ENCODE assay signal across 8 mouse cellular contexts in genomic region chr3:108146671-108147070, GRCm38 (mm10). TPM values are rescaled to one million over a fixed set of nuclear protein-coding genes. Genes with fewer than 3 reads are reported as not detected.
DNase-seq lines count a peak whose midpoint lies in the region; ATAC-seq and TF ChIP-seq lines count a peak whose summit lies in the region.

No protein-coding gene starts in this region.

- H3K4me2 ChIP-seq in embryonic facial prominence, embryonic 12.5 days (replicated peaks) = peak overlapping the region; percentile 58
- H3K4me2 ChIP-seq in intestine, embryonic 15.5 days (replicated peaks) = peak overlapping the region; percentile 76
- peak overlapping the region; percentile 87 for H3K4me2 ChIP-seq in neural tube, embryonic 12.5 days (replicated peaks)

- H3K9ac ChIP-seq in embryonic facial prominence, embryonic 12.5 days = peak overlapping the region; percentile 87; the same call in 1 of the 2 replicates
- H3K9ac ChIP-seq in intestine, embryonic 15.5 days = peak overlapping the region; percentile 95
- peak overlapping the region; percentile 87 for H3K9ac ChIP-seq in neural tube, embryonic 12.5 days

- no peaks in the 10 kb centered on the region for H3K36me3 ChIP-seq in embryonic facial prominence, embryonic 12.5 days
- no peaks in the 10 kb centered on the region for H3K36me3 ChIP-seq in intestine, embryonic 15.5 days
- no peaks in the 10 kb centered on the region for H3K36me3 ChIP-seq in neural tube, embryonic 12.5 days

- H3K4me3 ChIP-seq in lung, adult 2 months (replicated peaks; ENCODE audit: extremely low read depth, low read depth, low read length) = peak overlapping the region; percentile 90
- H3K4me3 ChIP-seq in embryonic facial prominence, embryonic 12.5 days = peak overlapping the region; percentile 86
- peak overlapping the region; percentile 98 for H3K4me3 ChIP-seq in intestine, embryonic 15.5 days (replicated peaks)
- peak overlapping the region; percentile 95 for H3K4me3 ChIP-seq in neural tube, embryonic 12.5 days

- H3K27me3 ChIP-seq in embryonic facial prominence, embryonic 12.5 days = no peaks in the 10 kb centered on the region
- H3K27me3 ChIP-seq in intestine, embryonic 15.5 days (replicated peaks) = no peaks in the 10 kb centered on the region
- H3K27me3 ChIP-seq in neural tube, embryonic 12.5 days (replicated peaks) = no peaks in the 10 kb centered on the region

- TF ChIP-seq CTCF in lung, adult 2 months (IDR thresholded peaks at IDR 0.05; ENCODE audit: insufficient read depth, low read length) = no peak

- no peak overlapping the region for H3K27ac ChIP-seq in embryonic facial prominence, embryonic 12.5 days
- peak overlapping the region; percentile 93; the same call in 1 of the 2 replicates for H3K27ac ChIP-seq in intestine, embryonic 15.5 days
- no peak overlapping the region for H3K27ac ChIP-seq in neural tube, embryonic 12.5 days

- no peaks in the 10 kb centered on the region for H3K4me1 ChIP-seq in lung, adult 2 months (ENCODE audit: control insufficient read depth, insufficient read depth, low read length)
- H3K4me1 ChIP-seq in embryonic facial prominence, embryonic 12.5 days = peaks cover 8% of the 10 kb centered on the region
- H3K4me1 ChIP-seq in intestine, embryonic 15.5 days (replicated peaks) = peaks cover 4% of the 10 kb centered on the region; the same call in 1 of the 2 replicates
- peaks cover 5% of the 10 kb centered on the region for H3K4me1 ChIP-seq in neural tube, embryonic 12.5 days

- no peaks in the 10 kb centered on the region for H3K9me3 ChIP-seq in embryonic facial prominence, embryonic 12.5 days
- H3K9me3 ChIP-seq in intestine, embryonic 15.5 days = no peaks in the 10 kb centered on the region
- H3K9me3 ChIP-seq in neural tube, embryonic 12.5 days = no peaks in the 10 kb centered on the region

- ATAC-seq in embryonic facial prominence, embryonic 12.5 days (ENCODE audit: insufficient number of reproducible peaks, insufficient read depth, low FRiP score, low TSS enrichment) = no peak
- ATAC-seq in intestine, embryonic 15.5 days = no peak
- ATAC-seq in neural tube, embryonic 12.5 days (ENCODE audit: low FRiP score, low read depth) = no peak

- DNase-seq in lung, adult 2 months = no peak
- no peak for DNase-seq in lung, postnatal 10 days
- DNase-seq in cerebellum, postnatal 25 days = no peak
- no peak for DNase-seq in gastrocnemius, postnatal 36 days
- no peak for DNase-seq in layer of hippocampus, adult 8-10 months (ENCODE audit: low spot score in 2 of 2)

- no peak for TF ChIP-seq POLR2A in lung, adult 2 months (IDR thresholded peaks at IDR 0.05; ENCODE audit: borderline replicate concordance, extremely low read depth, low read depth, low read length)

- intact Hi-C loops in gastrocnemius, postnatal 36 days (cut with DNase I) = loop anchor here (10.0 kb wide), 1 partner anchor 212 kb away; the partner anchor contains the start of gene Gstm7

- WGBS in lung, adult 2 months = 41% methylated on average over 5 of the region's 5 CpGs
- 61% methylated on average over 5 of the region's 5 CpGs for WGBS in embryonic facial prominence, embryonic 12.5 days
- WGBS in intestine, embryonic 15.5 days = 51% methylated on average over 5 of the region's 5 CpGs
- 63% methylated on average over 5 of the region's 5 CpGs for WGBS in neural tube, embryonic 12.5 days

RNA-seq across cellular contexts. Expression of gene Gnai3, which starts 0.7 kb away (rescaled TPM):
- polyA plus RNA-seq in lung, adult 2 months (2012; rRNA removed) = 15.9 and 29.5 TPM in 2 replicates
- 196 and 207 TPM in 2 replicates for polyA plus RNA-seq in embryonic facial prominence, embryonic 12.5 days (2016; fragmentation: Nextera tagmentation; extraction: Ambion mirVana)
- polyA plus RNA-seq in intestine, embryonic 15.5 days (2015; fragmentation: Nextera tagmentation; extraction: Ambion mirVana) = 165 and 183 TPM in 2 replicates
- 174 and 189 TPM in 2 replicates for polyA plus RNA-seq in neural tube, embryonic 12.5 days (2016; fragmentation: Nextera tagmentation; extraction: Ambion mirVana)
- 10 to 100 TPM in 1 of 2 experiments, 1 to 10 TPM in 1; 9.7 to 11.3 TPM for total RNA-seq in gastrocnemius, postnatal 36 days (2021)
- total RNA-seq in layer of hippocampus, adult 8-10 months (2022) = 10 to 100 TPM; 27.5 to 31.1 (median 30.1) TPM

RNA-seq across cellular contexts. Expression of gene Gpr61, which starts 8.0 kb away (rescaled TPM):
- polyA plus RNA-seq in lung, adult 2 months (2012; rRNA removed) = not detected in 2 replicates
- 0.36 and 0.43 TPM in 2 replicates for polyA plus RNA-seq in embryonic facial prominence, embryonic 12.5 days (2016; fragmentation: Nextera tagmentation; extraction: Ambion mirVana)
- 0.15 and 0.21 TPM in 2 replicates for polyA plus RNA-seq in intestine, embryonic 15.5 days (2015; fragmentation: Nextera tagmentation; extraction: Ambion mirVana)
- polyA plus RNA-seq in neural tube, embryonic 12.5 days (2016; fragmentation: Nextera tagmentation; extraction: Ambion mirVana) = 1.8 and 2.0 TPM in 2 replicates
- total RNA-seq in gastrocnemius, postnatal 36 days (2021) = not detected
- 10 to 100 TPM; 15.8 to 17.2 (median 17.0) TPM for total RNA-seq in layer of hippocampus, adult 8-10 months (2022)

RNA-seq across cellular contexts. Expression of gene Amigo1, which starts 39.5 kb away (rescaled TPM):
- 22.3 and 27.1 TPM in 2 replicates for polyA plus RNA-seq in lung, adult 2 months (2012; rRNA removed)
- 7.9 and 8.5 TPM in 2 replicates for polyA plus RNA-seq in embryonic facial prominence, embryonic 12.5 days (2016; fragmentation: Nextera tagmentation; extraction: Ambion mirVana)
- polyA plus RNA-seq in intestine, embryonic 15.5 days (2015; fragmentation: Nextera tagmentation; extraction: Ambion mirVana) = 3.9 and 4.4 TPM in 2 replicates
- 17.7 and 20.0 TPM in 2 replicates for polyA plus RNA-seq in neural tube, embryonic 12.5 days (2016; fragmentation: Nextera tagmentation; extraction: Ambion mirVana)
- total RNA-seq in gastrocnemius, postnatal 36 days (2021) = 10 to 100 TPM; 23.3 to 27.5 TPM
- 10 to 100 TPM; 61.9 to 71.8 (median 68.3) TPM for total RNA-seq in layer of hippocampus, adult 8-10 months (2022)

RNA-seq across cellular contexts. Expression of gene Gnat2, which starts 54.1 kb away (rescaled TPM):
- polyA plus RNA-seq in lung, adult 2 months (2012; rRNA removed) = 0.24 TPM in 1 of 2 replicates, not detected in the other
- polyA plus RNA-seq in embryonic facial prominence, embryonic 12.5 days (2016; fragmentation: Nextera tagmentation; extraction: Ambion mirVana) = 0.47 and 0.55 TPM in 2 replicates
- 1.9 and 2.8 TPM in 2 replicates for polyA plus RNA-seq in intestine, embryonic 15.5 days (2015; fragmentation: Nextera tagmentation; extraction: Ambion mirVana)
- polyA plus RNA-seq in neural tube, embryonic 12.5 days (2016; fragmentation: Nextera tagmentation; extraction: Ambion mirVana) = 0.43 and 0.57 TPM in 2 replicates
- total RNA-seq in gastrocnemius, postnatal 36 days (2021) = under 1 TPM; 0.25 to 0.28 TPM
- total RNA-seq in layer of hippocampus, adult 8-10 months (2022) = under 1 TPM in 1 of 4 experiments, not detected in 3; 0.61 TPM

RNA-seq across cellular contexts. Expression of gene Cyb561d1, which starts 54.3 kb away (rescaled TPM):
- 8.1 and 11.4 TPM in 2 replicates for polyA plus RNA-seq in lung, adult 2 months (2012; rRNA removed)
- 2.6 and 2.7 TPM in 2 replicates for polyA plus RNA-seq in embryonic facial prominence, embryonic 12.5 days (2016; fragmentation: Nextera tagmentation; extraction: Ambion mirVana)
- 3.6 and 3.8 TPM in 2 replicates for polyA plus RNA-seq in intestine, embryonic 15.5 days (2015; fragmentation: Nextera tagmentation; extraction: Ambion mirVana)
- polyA plus RNA-seq in neural tube, embryonic 12.5 days (2016; fragmentation: Nextera tagmentation; extraction: Ambion mirVana) = 5.0 and 6.0 TPM in 2 replicates
- total RNA-seq in gastrocnemius, postnatal 36 days (2021) = 1 to 10 TPM; 2.5 to 3.1 TPM
- 10 to 100 TPM; 15.7 to 21.2 (median 18.9) TPM for total RNA-seq in layer of hippocampus, adult 8-10 months (2022)
